Mouse (Mus musculus) hindbrain, embryonic 15.5 days (tissue): ENCODE measurements around the gene Hist1h2bl. TPM values are rescaled to one million over a fixed set of nuclear protein-coding genes. Genes with fewer than 3 reads are reported as not detected.

ENCODE experiments used
- ATAC-seq: fragments of 200-750 bp; cut with Nextera tagmentation; 2 replicates; pipeline ENCODE4 v1.8.0; 2017; ENCODE audit warnings: low read depth, moderate number of reproducible peaks, moderate TSS enrichment; ENCODE audit not compliant: low FRiP score
- H3K27ac ChIP-seq: fragments of 300-500 bp; sonication (generic); replicated peaks from 2 replicates; pipeline ENCODE4 v1.5.1; 2015; ENCODE audit warnings: mild to moderate bottlenecking, inconsistent platforms
- H3K27me3 ChIP-seq: fragments of 300-500 bp; sonication (generic); 2 replicates; pipeline ENCODE4 v1.6.1; 2015; ENCODE audit warnings: control low read depth, inconsistent platforms
- H3K36me3 ChIP-seq: fragments of 300-500 bp; sonication (generic); 2 replicates; pipeline ENCODE4 v1.6.1; 2015; ENCODE audit warnings: control low read depth, inconsistent platforms
- H3K4me1 ChIP-seq: fragments of 300-500 bp; sonication (generic); replicated peaks from 2 replicates; pipeline ENCODE4 v1.6.1; 2015; ENCODE audit warnings: control low read depth, inconsistent platforms
- H3K4me2 ChIP-seq: fragments of 300-500 bp; sonication (generic); 2 replicates; pipeline ENCODE4 v1.6.1; 2015; ENCODE audit warnings: moderate library complexity, mild to moderate bottlenecking, inconsistent platforms
- H3K4me3 ChIP-seq: fragments of 300-500 bp; sonication (generic); 2 replicates; pipeline ENCODE4 v1.5.1; 2015; ENCODE audit warnings: mild to moderate bottlenecking, inconsistent platforms
- H3K9ac ChIP-seq: fragments of 300-500 bp; sonication (generic); 2 replicates; pipeline ENCODE4 v1.6.1; 2015; ENCODE audit warnings: inconsistent platforms
- H3K9me3 ChIP-seq: fragments of 300-500 bp; sonication (generic); 2 replicates; pipeline ENCODE4 v1.6.1; 2016; ENCODE audit warnings: control low read depth, inconsistent platforms
- whole genome bisulfite sequencing: fragments of 180-500 bp; shearing (Covaris S2); methylation state at CpG from one replicate; pipeline ENCODE4 v1.1.7; 2015; 5-methylcytosine and 5-hydroxymethylcytosine counted together
- microRNA-seq: library from miRNA; unstranded; fragments of <30 nt; microRNA quantifications from one replicate; pipeline ENCODE4, GENCODE M21; 2016
- polyA plus RNA-seq: library from polyadenylated mRNA; unstranded; fragments of >200 nt; fragmentation: Nextera tagmentation; extraction: Ambion mirVana; gene quantifications from 2 replicates; pipeline ENCODE4 v1.2.1, GENCODE M21; 2015

Hist1h2bl gene
- polyA plus RNA-seq, 1 experiment from 2014 or later: not detected

DNA sequence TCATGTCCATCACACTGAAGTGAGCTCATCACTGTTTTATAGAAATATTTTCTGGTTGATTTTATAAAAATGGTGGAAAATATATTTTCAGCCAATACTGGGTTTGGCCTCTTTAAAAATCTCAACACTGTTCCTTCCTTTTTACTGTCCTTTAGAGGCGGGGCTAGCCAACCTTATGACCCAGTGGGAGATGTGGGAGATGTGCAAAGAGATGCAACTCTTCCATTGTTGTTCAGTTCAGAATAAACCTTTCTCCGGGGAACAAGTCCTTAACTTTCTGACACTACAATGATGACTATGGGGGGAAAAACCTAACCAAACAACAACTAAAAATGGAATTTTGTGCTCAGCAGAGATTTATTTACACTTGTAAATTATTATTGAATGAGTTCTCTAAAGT, 38.6 kb downstream of the Hist1h2bl start, which contains the start of gene Olfr1360:
TSS of gene Olfr1360 (minus strand) at position 101 of the 400 bp plus-strand sequence.
- Histone ChIP-seq H3K4me3 (no peak within 1 kb of the TSS), H3K4me2 (no peak within 1 kb of the TSS), H3K4me1 (no peaks in the 10 kb centered on the region), H3K27ac (no peak within 1 kb of the TSS), H3K36me3 (no peaks in the 10 kb centered on the region), H3K9ac (no peak within 1 kb of the TSS), H3K9me3 (no peaks in the 10 kb centered on the region), H3K27me3 (no peaks in the 10 kb centered on the region)
- ATAC-seq: no peak
- WGBS: 81% methylated on average over 2 of the region's 2 CpGs

Small RNA genes within 50 kb of the gene (microRNA-seq; reads per million reads assigned to microRNA genes)
- gene Gm44357: not detected
- gene Gm44367: not detected
- gene Gm44454: not detected

Other genes with a start within 250 kb of the Hist1h2bl start
- gene Nkapl, start 247.6 kb downstream of the Hist1h2bl start, polyA plus RNA-seq: 3.8 and 4.1 TPM in 2 replicates
- 8.1 and 10.5 TPM in 2 replicates for gene Zkscan4, start 237.2 kb downstream of the Hist1h2bl start, polyA plus RNA-seq
- not detected in 2 replicates for gene Gm10065, start 236.7 kb downstream of the Hist1h2bl start, polyA plus RNA-seq
- 0.39 and 0.55 TPM in 2 replicates for gene AK157302, start 220.9 kb downstream of the Hist1h2bl start, polyA plus RNA-seq
- 8.8 and 11.9 TPM in 2 replicates for gene Gm11273, start 214.7 kb downstream of the Hist1h2bl start, polyA plus RNA-seq
- 4.5 and 5.0 TPM in 2 replicates for gene Zkscan8, start 185.0 kb downstream of the Hist1h2bl start, polyA plus RNA-seq
- 0.06 and 0.25 TPM in 2 replicates for gene Olfr1366, start 173.3 kb downstream of the Hist1h2bl start, polyA plus RNA-seq
- gene Olfr1535, start 156.2 kb downstream of the Hist1h2bl start, polyA plus RNA-seq: 0.04 and 0.08 TPM in 2 replicates
- not detected in 2 replicates for gene Olfr1364, start 134.4 kb downstream of the Hist1h2bl start, polyA plus RNA-seq
- gene Olfr1362, start 102.1 kb downstream of the Hist1h2bl start, polyA plus RNA-seq: not detected in 2 replicates
- 0.04 TPM in 1 of 2 replicates, not detected in the other for gene Olfr11, start 73.6 kb downstream of the Hist1h2bl start, polyA plus RNA-seq
- not detected in 2 replicates for gene Olfr1361, start 52.8 kb downstream of the Hist1h2bl start, polyA plus RNA-seq
- not detected in 2 replicates for gene Olfr1360, start 38.7 kb downstream of the Hist1h2bl start, polyA plus RNA-seq
- gene Olfr1359, start 18.0 kb downstream of the Hist1h2bl start, polyA plus RNA-seq: not detected in 2 replicates
- gene Hist1h2ai, start 279 bp upstream of the Hist1h2bl start, polyA plus RNA-seq: 6.2 and 7.8 TPM in 2 replicates
- 2.5 and 3.5 TPM in 2 replicates for gene Hist1h3h, start 1.5 kb upstream of the Hist1h2bl start, polyA plus RNA-seq
- 0.51 and 1.7 TPM in 2 replicates for gene Hist1h2bm, start 5.9 kb upstream of the Hist1h2bl start, polyA plus RNA-seq
- 0.77 TPM in 1 of 2 replicates, not detected in the other for gene Hist1h4j, start 18.9 kb upstream of the Hist1h2bl start, polyA plus RNA-seq
- gene Hist1h4k, start 34.4 kb upstream of the Hist1h2bl start, polyA plus RNA-seq: 1.5 and 2.3 TPM in 2 replicates
- gene Hist1h2ak, start 37.7 kb upstream of the Hist1h2bl start, polyA plus RNA-seq: 5.3 and 7.9 TPM in 2 replicates
- gene Hist1h2bn, start 38.0 kb upstream of the Hist1h2bl start, polyA plus RNA-seq: 1.1 TPM in 1 of 2 replicates, not detected in the other
- 3.5 and 7.4 TPM in 2 replicates for gene Hist1h1b, start 64.5 kb upstream of the Hist1h2bl start, polyA plus RNA-seq
- gene Hist1h3i, start 67.2 kb upstream of the Hist1h2bl start, polyA plus RNA-seq: 28.0 and 43.0 TPM in 2 replicates
- 1.0 and 1.5 TPM in 2 replicates for gene Hist1h2an, start 71.1 kb upstream of the Hist1h2bl start, polyA plus RNA-seq
- gene Hist1h2bp, start 71.3 kb upstream of the Hist1h2bl start, polyA plus RNA-seq: 0.44 and 0.58 TPM in 2 replicates
- 4.9 and 7.3 TPM in 2 replicates for gene Hist1h2bq, start 94.1 kb upstream of the Hist1h2bl start, polyA plus RNA-seq
- not detected in 2 replicates for gene Hist1h2ao, start 94.3 kb upstream of the Hist1h2bl start, polyA plus RNA-seq
- gene Hist1h4m, start 95.6 kb upstream of the Hist1h2bl start, polyA plus RNA-seq: not detected in 2 replicates
- gene Hist1h4n, start 116.1 kb upstream of the Hist1h2bl start, polyA plus RNA-seq: 4.9 and 7.7 TPM in 2 replicates
- gene Hist1h2ap, start 117.4 kb upstream of the Hist1h2bl start, polyA plus RNA-seq: 669 and 801 TPM in 2 replicates
- 4.7 and 7.1 TPM in 2 replicates for gene Hist1h2br, start 117.6 kb upstream of the Hist1h2bl start, polyA plus RNA-seq
- gene Zfp184, start 229.0 kb upstream of the Hist1h2bl start, polyA plus RNA-seq: 11.7 and 12.3 TPM in 2 replicates